Comparison of ENCODE assay signal across 8 mouse cellular contexts in genomic region chr2:84733579-84734300, GRCm38 (mm10). TPM values are rescaled to one million over a fixed set of nuclear protein-coding genes. Genes with fewer than 3 reads are reported as not detected.
DNase-seq lines count a peak whose midpoint lies in the region; ATAC-seq and TF ChIP-seq lines count a peak whose summit lies in the region.

Gene Ypel4, plus strand, starts transcription at chr2:84734058.

- WGBS in intestine, embryonic 14.5 days = 5% methylated on average over 8 of the region's 8 CpGs
- 6% methylated on average over 8 of the region's 8 CpGs for WGBS in liver, embryonic 13.5 days (ENCODE audit: insufficient replicate concordance)
- WGBS in neural tube, embryonic 11.5 days = 7% methylated on average over 8 of the region's 8 CpGs
- 9% methylated on average over 8 of the region's 8 CpGs for WGBS in thymus, adult 2 months

- TF ChIP-seq POLR2A in testis, adult 2 months (IDR thresholded peaks at IDR 0.05; ENCODE audit: control insufficient read depth, low read depth, low read length) = no peak; the same call in 1 of the 2 replicates
- TF ChIP-seq POLR2A in thymus, adult 2 months (IDR thresholded peaks at IDR 0.05; ENCODE audit: control insufficient read depth, extremely low read depth, insufficient read depth, low read length, poor library complexity) = no peak

- H3K36me3 ChIP-seq in testis, adult 2 months (ENCODE audit: control insufficient read depth, insufficient read depth, low read length) = no peaks in the 10 kb centered on the region
- no peaks in the 10 kb centered on the region for H3K36me3 ChIP-seq in intestine, embryonic 14.5 days (ENCODE audit: control insufficient read depth, insufficient read depth, low read length)
- H3K36me3 ChIP-seq in liver, embryonic 13.5 days = peaks cover 31% of the 10 kb centered on the region
- no peaks in the 10 kb centered on the region for H3K36me3 ChIP-seq in neural tube, embryonic 11.5 days (ENCODE audit: control insufficient read depth, insufficient read depth, low read length)
- H3K36me3 ChIP-seq in thymus, adult 2 months (ENCODE audit: control insufficient read depth, insufficient read depth, low read length) = no peaks in the 10 kb centered on the region

- peak within 1 kb of the TSS; percentile 46 for H3K4me3 ChIP-seq in testis, adult 2 months (ENCODE audit: control insufficient read depth, low read depth, low read length)
- peak within 1 kb of the TSS; percentile 35 for H3K4me3 ChIP-seq in intestine, embryonic 14.5 days (ENCODE audit: low read depth, low read length)
- H3K4me3 ChIP-seq in liver, embryonic 13.5 days (replicated peaks) = peak within 1 kb of the TSS; percentile 76
- H3K4me3 ChIP-seq in neural tube, embryonic 11.5 days (ENCODE audit: low read depth, low read length) = peak within 1 kb of the TSS; percentile 47
- H3K4me3 ChIP-seq in thymus, adult 2 months (ENCODE audit: control insufficient read depth, insufficient read depth, low read length) = no peak within 1 kb of the TSS

- H3K4me2 ChIP-seq in intestine, embryonic 14.5 days (ENCODE audit: low read length) = peak within 1 kb of the TSS; percentile 62
- H3K4me2 ChIP-seq in liver, embryonic 13.5 days = peak within 1 kb of the TSS; percentile 86
- peak within 1 kb of the TSS; percentile 74 for H3K4me2 ChIP-seq in neural tube, embryonic 11.5 days (ENCODE audit: low read depth)

- peaks cover 18% of the 10 kb centered on the region for H3K4me1 ChIP-seq in testis, adult 2 months (ENCODE audit: control insufficient read depth, insufficient read depth, low read length)
- peaks cover 43% of the 10 kb centered on the region for H3K4me1 ChIP-seq in intestine, embryonic 14.5 days (replicated peaks; ENCODE audit: control insufficient read depth, insufficient read depth, low read length)
- peaks cover 97% of the 10 kb centered on the region for H3K4me1 ChIP-seq in liver, embryonic 13.5 days (replicated peaks)
- peaks cover 31% of the 10 kb centered on the region for H3K4me1 ChIP-seq in neural tube, embryonic 11.5 days (ENCODE audit: control insufficient read depth, insufficient read depth, low read length)
- H3K4me1 ChIP-seq in thymus, adult 2 months (replicated peaks; ENCODE audit: control insufficient read depth, insufficient read depth, low read length) = no peaks in the 10 kb centered on the region

- DNase-seq in testis, postnatal 14 days (ENCODE audit: low spot score) = no peak
- DNase-seq in cerebellum, postnatal 10 days = peak; percentile 90 to 91
- DNase-seq in intestine, embryonic 14.5 days (ENCODE audit: low spot score) = peak; percentile 73
- peak; percentile 65 for DNase-seq in liver, embryonic 13.5 days
- peak; percentile 68 for DNase-seq in neural tube, embryonic 11.5 days (ENCODE audit: low spot score)
- DNase-seq in thymus, adult 2 months = no peak

- TF ChIP-seq CTCF in testis, adult 2 months (IDR thresholded peaks at IDR 0.05; ENCODE audit: control insufficient read depth, insufficient read depth, insufficient replicate concordance, low read depth, low read length) = no peak
- no peak for TF ChIP-seq CTCF in thymus, adult 2 months (IDR thresholded peaks at IDR 0.05; ENCODE audit: borderline replicate concordance, control insufficient read depth, extremely low read depth, insufficient read depth, low read length, poor library complexity)

- peak; percentile 86 for ATAC-seq in frontal cortex, adult (ENCODE audit: low TSS enrichment)
- ATAC-seq in intestine, embryonic 14.5 days (replicated peaks; ENCODE audit: low FRiP score, low TSS enrichment, low read depth) = no peak; the same call in 1 of the 2 replicates
- peak; percentile 65 for ATAC-seq in liver, embryonic 13.5 days (ENCODE audit: low read depth)
- ATAC-seq in neural tube, embryonic 11.5 days (ENCODE audit: insufficient read depth, low FRiP score, low TSS enrichment) = peak; percentile 52

- no peak within 1 kb of the TSS for H3K27ac ChIP-seq in testis, adult 2 months (ENCODE audit: control insufficient read depth, insufficient read depth, low read depth, low read length)
- no peak within 1 kb of the TSS for H3K27ac ChIP-seq in intestine, embryonic 14.5 days (ENCODE audit: low read depth)
- H3K27ac ChIP-seq in liver, embryonic 13.5 days = peak within 1 kb of the TSS; percentile 100
- H3K27ac ChIP-seq in neural tube, embryonic 11.5 days (ENCODE audit: low read depth, low read length) = peak within 1 kb of the TSS; percentile 35
- H3K27ac ChIP-seq in thymus, adult 2 months (ENCODE audit: control insufficient read depth, insufficient read depth, low read length) = no peak within 1 kb of the TSS

- H3K9me3 ChIP-seq in intestine, embryonic 14.5 days (ENCODE audit: control insufficient read depth, low read length) = no peaks in the 10 kb centered on the region
- no peaks in the 10 kb centered on the region for H3K9me3 ChIP-seq in liver, embryonic 13.5 days (replicated peaks)
- no peaks in the 10 kb centered on the region for H3K9me3 ChIP-seq in neural tube, embryonic 11.5 days (ENCODE audit: control insufficient read depth, low read length)

- H3K9ac ChIP-seq in intestine, embryonic 14.5 days (ENCODE audit: low read length) = peak within 1 kb of the TSS; percentile 42
- H3K9ac ChIP-seq in liver, embryonic 13.5 days = peak within 1 kb of the TSS; percentile 90
- H3K9ac ChIP-seq in neural tube, embryonic 11.5 days (ENCODE audit: low read length) = peak within 1 kb of the TSS; percentile 80

- H3K27me3 ChIP-seq in testis, adult 2 months (ENCODE audit: control insufficient read depth, insufficient read depth, low read length) = no peaks in the 10 kb centered on the region
- H3K27me3 ChIP-seq in intestine, embryonic 14.5 days (replicated peaks; ENCODE audit: control insufficient read depth, insufficient read depth, low read length) = 0 out of 2 replicates have a peak, but pooled peaks cover 4% of the 10 kb centered on the region
- peaks cover 16% of the 10 kb centered on the region for H3K27me3 ChIP-seq in liver, embryonic 13.5 days
- no peaks in the 10 kb centered on the region for H3K27me3 ChIP-seq in neural tube, embryonic 11.5 days (ENCODE audit: control insufficient read depth, insufficient read depth, low read length)
- peaks cover 14% of the 10 kb centered on the region; the same call in 1 of the 2 replicates for H3K27me3 ChIP-seq in thymus, adult 2 months (ENCODE audit: control insufficient read depth, insufficient read depth, low read length)

RNA-seq across cellular contexts. Expression of gene Ypel4, which starts in this region (rescaled TPM):
- polyA plus RNA-seq in testis, adult 2 months (2012; rRNA removed) = 13.6 and 14.8 TPM in 2 replicates
- 6.9 and 8.8 TPM in 2 replicates for polyA plus RNA-seq in intestine, embryonic 14.5 days (2014; fragmentation: Nextera tagmentation; extraction: Ambion mirVana)
- 57.8 and 64.2 TPM in 2 replicates for polyA plus RNA-seq in liver, embryonic 13.5 days (2015; fragmentation: Nextera tagmentation; extraction: Ambion mirVana)
- 10.5 and 12.9 TPM in 2 replicates for polyA plus RNA-seq in neural tube, embryonic 11.5 days (2014; fragmentation: Nextera tagmentation; extraction: Ambion mirVana)
- 1.2 and 2.0 TPM in 2 replicates for polyA plus RNA-seq in thymus, adult 2 months (2012; rRNA removed)

Comparison
In these comparisons a context has a peak if more than half of its experiments do, and no peak if none do; other contexts are left out.
1. H3K27ac ChIP-seq: peak in liver, embryonic 13.5 days (single experiment) and neural tube, embryonic 11.5 days (single experiment); none in testis, adult 2 months (single experiment), intestine, embryonic 14.5 days (single experiment) and thymus, adult 2 months (single experiment).
2. DNase-seq: peak in cerebellum, postnatal 10 days (2 of 2), intestine, embryonic 14.5 days (single experiment), liver, embryonic 13.5 days (single experiment) and neural tube, embryonic 11.5 days (single experiment); none in testis, postnatal 14 days (single experiment) and thymus, adult 2 months (single experiment).
3. Peak in every context shown above with its lines, with median percentiles within 50 percentile points of each other: H3K4me2 ChIP-seq and H3K9ac ChIP-seq.